Mouse (Mus musculus) left cerebral cortex, adult 9 months (tissue): ENCODE results near the gene Dll3.

Experiments
- DNase-seq, 2 experiments: peaks; one replicate each; pipeline ENCODE4 v3.0.0; 2022; ENCODE audit warnings: low spot score in 2 of 2

Gene Dll3

GRCm38 (mm10) chr7:28301616-28302433 lies at the start of gene Dll3:
Gene Dll3, minus strand, starts transcription at chr7:28302238.
- peak in 1 of 2 experiments; percentile 27 for DNase-seq

- DNase-seq: no peak
Measured at GRCm38 (mm10) chr7:28351676-28352191, 49.7 kb upstream of the Dll3 start.

- DNase-seq: peak; percentile 89 to 97
Measured at GRCm38 (mm10) chr7:28350155-28350883, 48.3 kb upstream of the Dll3 start, which contains the start of gene Rps16. Gene Rps16, plus strand, starts transcription at chr7:28350652.

- no peak for DNase-seq
Measured at GRCm38 (mm10) chr7:28348601-28349000, 46.6 kb upstream of the Dll3 start.

- no peak for DNase-seq
Measured at GRCm38 (mm10) chr7:28347746-28348145, 45.7 kb upstream of the Dll3 start.

- peak in 1 of 2 experiments; percentile 70 for DNase-seq
Measured at GRCm38 (mm10) chr7:28344637-28345036, 42.6 kb upstream of the Dll3 start.

GRCm38 (mm10) chr7:28341381-28341780 lies 39.3 kb upstream of the Dll3 start:
- DNase-seq: no peak

- peak in 1 of 2 experiments; percentile 36 for DNase-seq
Measured at GRCm38 (mm10) chr7:28339213-28339917, 37.3 kb upstream of the Dll3 start.

GRCm38 (mm10) chr7:28338108-28338998 lies 36.3 kb upstream of the Dll3 start, which contains the start of gene Supt5:
Gene Supt5, minus strand, starts transcription at chr7:28338746.
- peak; percentile 91 to 97 for DNase-seq

- no peak for DNase-seq
Measured at GRCm38 (mm10) chr7:28335471-28335870, 33.4 kb upstream of the Dll3 start.

- no peak for DNase-seq
Measured at GRCm38 (mm10) chr7:28334534-28334933, 32.5 kb upstream of the Dll3 start.

- no peak for DNase-seq
Measured at GRCm38 (mm10) chr7:28328260-28328659, 26.2 kb upstream of the Dll3 start.

- no peak for DNase-seq
Measured at GRCm38 (mm10) chr7:28326457-28326856, 24.4 kb upstream of the Dll3 start.

- DNase-seq: no peak
Measured at GRCm38 (mm10) chr7:28325293-28325692, 23.3 kb upstream of the Dll3 start.

GRCm38 (mm10) chr7:28321974-28322720 lies 20.1 kb upstream of the Dll3 start:
- DNase-seq: no peak

- no peak for DNase-seq
Measured at GRCm38 (mm10) chr7:28318714-28319113, 16.7 kb upstream of the Dll3 start.

- no peak for DNase-seq
Measured at GRCm38 (mm10) chr7:28318036-28318435, 16.0 kb upstream of the Dll3 start.

GRCm38 (mm10) chr7:28311926-28312543 lies 10.0 kb upstream of the Dll3 start, which contains the start of gene Timm50:
Gene Timm50, minus strand, starts transcription at chr7:28312072.
- peak; percentile 94 to 98 for DNase-seq

GRCm38 (mm10) chr7:28311151-28311925 lies 9.3 kb upstream of the Dll3 start:
- no peak for DNase-seq
